Mouse (Mus musculus): ENCODE data around the gene Cd52. TPM values are rescaled to one million over a fixed set of nuclear protein-coding genes. Genes with fewer than 3 reads are reported as not detected.
A peak's percentile ranks its signal among the peaks of the same experiment; 100 is the strongest.

The Cd52 gene
- polyA plus RNA-seq, 1 experiment from 2014 or later, result 8.3 TPM

- ATAC-seq (ENCODE audit: insufficient number of reproducible peaks, insufficient read depth, low FRiP score, low TSS enrichment), result 0 out of 2 replicates have a peak, but pooled peaks have one; percentile 7
- Histone ChIP-seq H3K27me3 (no peaks in the 10 kb centered on the region), H3K4me3 (peak overlapping the region; percentile 81), H3K36me3 (no peaks in the 10 kb centered on the region), H3K9me3 (no peaks in the 10 kb centered on the region), H3K4me1 (0 out of 2 replicates have a peak, but pooled peaks cover 2% of the 10 kb centered on the region), H3K9ac (peak overlapping the region; percentile 72), H3K4me2 (replicated peaks) (peak overlapping the region; percentile 80), H3K27ac (no peak overlapping the region)
- 2% methylated on average over 21 of the region's 21 CpGs for WGBS
Observed at GRCm38 (mm10) chr4:134102742-134103119, 7.8 kb upstream of the Cd52 start.

- 17% methylated on average over 34 of the region's 34 CpGs for WGBS
- Histone ChIP-seq H3K4me1 (0 out of 2 replicates have a peak, but pooled peaks cover 2% of the 10 kb centered on the region), H3K27me3 (no peaks in the 10 kb centered on the region), H3K9ac (peak within 1 kb of the TSS; percentile 72), H3K9me3 (no peaks in the 10 kb centered on the region), H3K4me3 (peak within 1 kb of the TSS; percentile 81), H3K27ac (no peak within 1 kb of the TSS), H3K36me3 (no peaks in the 10 kb centered on the region), H3K4me2 (replicated peaks) (peak within 1 kb of the TSS; percentile 80)
- peak; percentile 92 for ATAC-seq (ENCODE audit: insufficient number of reproducible peaks, insufficient read depth, low FRiP score, low TSS enrichment)
Observed at GRCm38 (mm10) chr4:134101979-134102741, 7.3 kb upstream of the Cd52 start, which contains the start of gene Ubxn11. Gene Ubxn11, plus strand, starts transcription at chr4:134102570.

GRCm38 (mm10) chr4:134100245-134100644 is 5.4 kb upstream of the Cd52 start:
- Histone ChIP-seq H3K9ac (no peak overlapping the region), H3K9me3 (no peaks in the 10 kb centered on the region), H3K27ac (no peak overlapping the region), H3K27me3 (no peaks in the 10 kb centered on the region), H3K36me3 (no peaks in the 10 kb centered on the region), H3K4me2 (replicated peaks) (no peak overlapping the region), H3K4me1 (0 out of 2 replicates have a peak, but pooled peaks cover 2% of the 10 kb centered on the region), H3K4me3 (no peak overlapping the region)
- ATAC-seq (ENCODE audit: insufficient number of reproducible peaks, insufficient read depth, low FRiP score, low TSS enrichment), result no peak
- WGBS, result 77% methylated on average over 4 of the region's 4 CpGs

- H3K27ac ChIP-seq, result no peak overlapping the region
- H3K4me1 ChIP-seq, result 0 out of 2 replicates have a peak, but pooled peaks cover 2% of the 10 kb centered on the region
- no peak overlapping the region for H3K4me2 ChIP-seq (replicated peaks)
- H3K4me3 ChIP-seq, result no peak overlapping the region
- H3K27me3 ChIP-seq, result no peaks in the 10 kb centered on the region
- H3K36me3 ChIP-seq, result no peaks in the 10 kb centered on the region
- no peak for ATAC-seq (ENCODE audit: insufficient number of reproducible peaks, insufficient read depth, low FRiP score, low TSS enrichment)
- H3K9me3 ChIP-seq, result no peaks in the 10 kb centered on the region
- no peak overlapping the region for H3K9ac ChIP-seq
- WGBS, result 58% methylated on average over 8 of the region's 8 CpGs
Observed at GRCm38 (mm10) chr4:134098628-134099027, 3.7 kb upstream of the Cd52 start.

GRCm38 (mm10) chr4:134097015-134097608 is 2.2 kb upstream of the Cd52 start:
- no peak for ATAC-seq (ENCODE audit: insufficient number of reproducible peaks, insufficient read depth, low FRiP score, low TSS enrichment)

GRCm38 (mm10) chr4:134096120-134096519 is 1.2 kb upstream of the Cd52 start:
- no peaks in the 10 kb centered on the region for H3K27me3 ChIP-seq
- H3K4me3 ChIP-seq, result no peak overlapping the region
- H3K4me1 ChIP-seq, result no peaks in the 10 kb centered on the region
- no peaks in the 10 kb centered on the region for H3K9me3 ChIP-seq
- H3K27ac ChIP-seq, result no peak overlapping the region
- no peak for ATAC-seq (ENCODE audit: insufficient number of reproducible peaks, insufficient read depth, low FRiP score, low TSS enrichment)
- 80% methylated on average over 3 of the region's 3 CpGs for WGBS
- H3K36me3 ChIP-seq, result no peaks in the 10 kb centered on the region
- no peak overlapping the region for H3K9ac ChIP-seq
- H3K4me2 ChIP-seq (replicated peaks), result no peak overlapping the region

More at GRCm38 (mm10) chr4:134097015-134097608, 2.2 kb upstream of the Cd52 start:
- Histone ChIP-seq H3K4me2 (replicated peaks) (no peak overlapping the region), H3K36me3 (no peaks in the 10 kb centered on the region), H3K9ac (no peak overlapping the region), H3K4me1 (no peaks in the 10 kb centered on the region), H3K27me3 (no peaks in the 10 kb centered on the region), H3K27ac (no peak overlapping the region), H3K9me3 (no peaks in the 10 kb centered on the region), H3K4me3 (no peak overlapping the region)
- WGBS, result 68% methylated on average over 5 of the region's 5 CpGs

GRCm38 (mm10) chr4:134094004-134094564 is 798 bp downstream of the Cd52 start:
- H3K9me3 ChIP-seq, result no peaks in the 10 kb centered on the region
- ATAC-seq (ENCODE audit: insufficient number of reproducible peaks, insufficient read depth, low FRiP score, low TSS enrichment), result no peak
- no peak overlapping the region for H3K27ac ChIP-seq
- H3K4me2 ChIP-seq (replicated peaks), result no peak overlapping the region
- H3K4me3 ChIP-seq, result no peak overlapping the region
- no peaks in the 10 kb centered on the region for H3K4me1 ChIP-seq
- H3K9ac ChIP-seq, result no peak overlapping the region
- H3K36me3 ChIP-seq, result no peaks in the 10 kb centered on the region
- no peaks in the 10 kb centered on the region for H3K27me3 ChIP-seq
- WGBS, result 85% methylated on average over 7 of the region's 7 CpGs

- Histone ChIP-seq H3K4me1 (no peaks in the 10 kb centered on the region), H3K27me3 (no peaks in the 10 kb centered on the region), H3K4me2 (replicated peaks) (no peak overlapping the region), H3K9ac (no peak overlapping the region), H3K9me3 (no peaks in the 10 kb centered on the region), H3K36me3 (no peaks in the 10 kb centered on the region), H3K4me3 (no peak overlapping the region), H3K27ac (no peak overlapping the region)
- no peak for ATAC-seq (ENCODE audit: insufficient number of reproducible peaks, insufficient read depth, low FRiP score, low TSS enrichment)
- 70% methylated on average over 6 of the region's 6 CpGs for WGBS
Observed at GRCm38 (mm10) chr4:134092382-134093288, 2.2 kb downstream of the Cd52 start.

GRCm38 (mm10) chr4:134091225-134091529 is 3.7 kb downstream of the Cd52 start:
- Histone ChIP-seq H3K9ac (no peak overlapping the region), H3K4me2 (replicated peaks) (no peak overlapping the region), H3K27me3 (no peaks in the 10 kb centered on the region), H3K4me3 (no peak overlapping the region), H3K9me3 (no peaks in the 10 kb centered on the region), H3K36me3 (no peaks in the 10 kb centered on the region), H3K4me1 (no peaks in the 10 kb centered on the region), H3K27ac (no peak overlapping the region)
- ATAC-seq (ENCODE audit: insufficient number of reproducible peaks, insufficient read depth, low FRiP score, low TSS enrichment), result no peak
- 81% methylated on average over 6 of the region's 6 CpGs for WGBS

- H3K27me3 ChIP-seq, result no peaks in the 10 kb centered on the region
- H3K4me2 ChIP-seq (replicated peaks), result no peak overlapping the region
- 74% methylated on average over 16 of the region's 16 CpGs for WGBS
- no peak overlapping the region for H3K27ac ChIP-seq
- H3K4me3 ChIP-seq, result no peak overlapping the region
- ATAC-seq (ENCODE audit: insufficient number of reproducible peaks, insufficient read depth, low FRiP score, low TSS enrichment), result no peak
- H3K9ac ChIP-seq, result no peak overlapping the region
- no peaks in the 10 kb centered on the region for H3K36me3 ChIP-seq
- no peaks in the 10 kb centered on the region for H3K9me3 ChIP-seq
- no peaks in the 10 kb centered on the region for H3K4me1 ChIP-seq
Observed at GRCm38 (mm10) chr4:134090521-134091224, 4.2 kb downstream of the Cd52 start.

- Histone ChIP-seq H3K36me3 (no peaks in the 10 kb centered on the region), H3K9me3 (no peaks in the 10 kb centered on the region), H3K4me2 (replicated peaks) (no peak overlapping the region), H3K4me3 (no peak overlapping the region), H3K4me1 (no peaks in the 10 kb centered on the region), H3K27me3 (no peaks in the 10 kb centered on the region), H3K9ac (no peak overlapping the region), H3K27ac (no peak overlapping the region)
- 81% methylated on average over 9 of the region's 9 CpGs for WGBS
- ATAC-seq (ENCODE audit: insufficient number of reproducible peaks, insufficient read depth, low FRiP score, low TSS enrichment), result no peak
Observed at GRCm38 (mm10) chr4:134089029-134089428, 5.9 kb downstream of the Cd52 start.

All from embryonic facial prominence, embryonic 12.5 days (tissue).